Mouse (Mus musculus): ENCODE results near the gene Mllt10. TPM values are rescaled to one million over a fixed set of nuclear protein-coding genes. Genes with fewer than 3 reads are reported as not detected.

The Mllt10 gene
- polyA plus RNA-seq, 1 experiment from 2014 or later = 17.0 TPM

DNA sequence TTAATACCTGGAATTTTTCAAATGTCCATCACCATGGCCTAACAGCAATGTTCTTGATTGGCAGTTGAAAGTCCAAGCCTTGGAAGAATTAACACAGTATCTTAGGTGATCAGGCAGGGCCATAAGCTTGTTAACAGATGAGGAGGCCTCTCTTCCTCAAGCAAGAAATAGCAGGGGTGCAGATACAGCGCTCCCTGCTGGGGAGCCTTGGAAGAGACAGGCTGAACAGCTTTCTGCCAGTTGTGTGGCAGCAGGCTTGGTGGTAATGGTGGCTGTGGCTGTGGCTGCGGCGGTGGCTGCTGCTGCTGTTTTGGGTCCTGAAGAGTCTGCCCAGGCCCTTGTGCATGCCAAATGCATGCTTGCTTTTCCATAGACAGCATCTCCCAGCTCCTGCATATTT lies 150.1 kb downstream of the Mllt10 start:
- no peaks in the 10 kb centered on the region for H3K79me2 ChIP-seq (ENCODE audit: inconsistent target)
- WGBS (ENCODE audit: missing documents) = 82% methylated on average over 3 of the region's 3 CpGs
- no peak overlapping the region for H3K4me3 ChIP-seq (ENCODE audit: inconsistent target)
- peaks cover 62% of the 10 kb centered on the region for H3K36me3 ChIP-seq (ENCODE audit: inconsistent target)
- H3K27ac ChIP-seq = no peak overlapping the region

GRCm38 (mm10) chr2:18206811-18207210 lies 151.8 kb downstream of the Mllt10 start:
- H3K36me3 ChIP-seq (ENCODE audit: inconsistent target) = peaks cover 75% of the 10 kb centered on the region
- no peak overlapping the region for H3K4me3 ChIP-seq (ENCODE audit: inconsistent target)
- no peaks in the 10 kb centered on the region for H3K79me2 ChIP-seq (ENCODE audit: inconsistent target)
- H3K27ac ChIP-seq = no peak overlapping the region
- 91% methylated on average over 10 of the region's 10 CpGs for WGBS (ENCODE audit: missing documents)

GRCm38 (mm10) chr2:18208578-18208977 lies 153.5 kb downstream of the Mllt10 start:
- Histone ChIP-seq H3K36me3 (ENCODE audit: inconsistent target) (peaks cover 76% of the 10 kb centered on the region), H3K79me2 (ENCODE audit: inconsistent target) (no peaks in the 10 kb centered on the region), H3K27ac (no peak overlapping the region), H3K4me3 (ENCODE audit: inconsistent target) (no peak overlapping the region)
- whole genome bisulfite sequencing (ENCODE audit: missing documents) = 94% methylated on average over 6 of the region's 6 CpGs

DNA sequence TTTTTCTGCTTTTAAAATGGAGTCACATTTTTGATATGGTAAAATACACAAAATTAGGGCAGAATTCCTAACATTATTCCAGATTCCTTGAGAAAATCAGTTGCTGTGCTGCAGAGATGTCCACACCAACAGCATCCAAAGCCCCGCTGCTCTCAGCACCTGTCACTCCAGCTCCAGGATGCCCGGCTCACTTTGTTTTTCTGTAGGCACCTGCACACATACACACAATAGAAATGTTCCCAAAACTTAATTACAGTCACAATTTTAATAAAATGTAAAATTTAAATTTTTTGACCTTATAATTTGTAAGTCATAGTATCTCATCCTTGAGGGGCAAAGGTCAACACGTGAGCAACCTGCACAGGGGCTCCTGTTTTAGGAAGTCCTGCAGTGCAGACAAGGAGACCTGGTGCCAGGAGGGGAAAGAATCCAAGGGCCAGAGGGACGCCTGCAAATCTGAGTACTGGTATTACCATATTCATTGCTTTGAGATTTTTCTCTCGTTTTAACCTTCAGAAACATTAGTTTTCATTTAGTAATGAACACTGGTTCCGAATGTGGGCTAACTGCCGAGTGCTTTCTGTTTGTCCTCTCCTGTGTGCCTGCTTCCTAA lies 154.3 kb downstream of the Mllt10 start:
- Histone ChIP-seq H3K27ac (no peak overlapping the region), H3K36me3 (ENCODE audit: inconsistent target) (peaks cover 70% of the 10 kb centered on the region), H3K4me3 (ENCODE audit: inconsistent target) (no peak overlapping the region), H3K79me2 (ENCODE audit: inconsistent target) (no peaks in the 10 kb centered on the region)
- WGBS (ENCODE audit: missing documents) = 94% methylated on average over 7 of the region's 7 CpGs

DNA sequence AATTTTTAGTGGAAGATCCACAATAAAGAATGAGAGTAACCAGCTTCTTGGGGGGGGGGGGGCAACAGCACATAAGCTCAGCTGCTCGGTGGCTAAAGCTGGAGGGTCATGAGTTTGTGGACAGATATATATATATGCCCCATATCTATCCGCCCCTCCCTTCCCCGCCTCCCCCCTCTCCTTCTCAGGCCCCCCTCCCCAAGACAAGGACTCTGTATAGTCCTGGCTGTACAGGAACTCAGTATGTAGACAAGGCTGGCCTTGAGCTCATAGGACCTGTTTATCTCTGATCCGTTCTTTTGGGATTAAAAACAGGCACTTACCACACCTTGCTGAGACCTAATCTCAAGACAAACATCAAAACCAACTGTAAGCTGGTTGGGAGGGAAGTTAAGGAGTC lies 154.9 kb downstream of the Mllt10 start:
- Histone ChIP-seq H3K27ac (no peak overlapping the region), H3K4me3 (ENCODE audit: inconsistent target) (no peak overlapping the region), H3K79me2 (ENCODE audit: inconsistent target) (no peaks in the 10 kb centered on the region), H3K36me3 (ENCODE audit: inconsistent target) (peaks cover 74% of the 10 kb centered on the region)
- WGBS (ENCODE audit: missing documents) = 100% methylated on average over 1 of the region's 4 CpGs

GRCm38 (mm10) chr2:18214031-18214430 lies 159.0 kb downstream of the Mllt10 start:
- Histone ChIP-seq H3K79me2 (ENCODE audit: inconsistent target) (no peaks in the 10 kb centered on the region), H3K27ac (no peak overlapping the region), H3K36me3 (ENCODE audit: inconsistent target) (peaks cover 68% of the 10 kb centered on the region; the same call in 1 of the 2 replicates), H3K4me3 (ENCODE audit: inconsistent target) (no peak overlapping the region)
- 87% methylated on average over 2 of the region's 2 CpGs for WGBS (ENCODE audit: missing documents)

GRCm38 (mm10) chr2:18217867-18218266 lies 162.8 kb downstream of the Mllt10 start:
- Histone ChIP-seq H3K79me2 (ENCODE audit: inconsistent target) (no peaks in the 10 kb centered on the region), H3K4me3 (ENCODE audit: inconsistent target) (no peak overlapping the region), H3K27ac (no peak overlapping the region), H3K36me3 (ENCODE audit: inconsistent target) (peaks cover 37% of the 10 kb centered on the region; the same call in 1 of the 2 replicates)
- 100% methylated on average over 3 of the region's 3 CpGs for WGBS (ENCODE audit: missing documents)

DNA sequence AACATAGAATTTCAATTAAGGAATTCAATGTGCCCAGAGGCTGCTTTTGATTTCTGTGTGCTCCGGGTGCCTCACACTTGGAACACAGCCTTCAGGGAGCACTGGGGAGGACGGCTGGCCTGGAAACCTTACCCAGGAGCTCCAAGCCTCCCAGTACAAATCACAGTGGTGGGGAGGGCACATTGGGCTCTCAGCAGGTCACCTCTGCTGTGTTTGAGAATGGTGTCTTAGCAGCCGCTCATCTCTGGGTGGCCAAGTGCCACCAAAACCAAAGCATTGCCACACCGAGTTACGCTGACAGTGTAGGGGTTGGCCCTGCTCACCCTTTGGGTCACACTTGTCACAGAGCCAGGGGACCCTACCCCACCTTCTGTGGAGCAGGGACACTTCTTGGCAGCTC lies 163.5 kb downstream of the Mllt10 start:
- Histone ChIP-seq H3K36me3 (ENCODE audit: inconsistent target) (peaks cover 34% of the 10 kb centered on the region; the same call in 1 of the 2 replicates), H3K4me3 (ENCODE audit: inconsistent target) (no peak overlapping the region), H3K79me2 (ENCODE audit: inconsistent target) (no peaks in the 10 kb centered on the region), H3K27ac (no peak overlapping the region)
- WGBS (ENCODE audit: missing documents) = 90% methylated on average over 5 of the region's 5 CpGs

GRCm38 (mm10) chr2:18219136-18219535 lies 164.1 kb downstream of the Mllt10 start:
- Histone ChIP-seq H3K27ac (no peak overlapping the region), H3K36me3 (ENCODE audit: inconsistent target) (peaks cover 34% of the 10 kb centered on the region; the same call in 1 of the 2 replicates)
- WGBS (ENCODE audit: missing documents) = 93% methylated on average over 8 of the region's 8 CpGs

GRCm38 (mm10) chr2:18219569-18219968 lies 164.5 kb downstream of the Mllt10 start:
- Histone ChIP-seq H3K79me2 (ENCODE audit: inconsistent target) (no peaks in the 10 kb centered on the region), H3K4me3 (ENCODE audit: inconsistent target) (no peak overlapping the region), H3K36me3 (ENCODE audit: inconsistent target) (peaks cover 33% of the 10 kb centered on the region; the same call in 1 of the 2 replicates), H3K27ac (no peak overlapping the region)
- WGBS (ENCODE audit: missing documents) = 90% methylated on average over 13 of the region's 13 CpGs

More at GRCm38 (mm10) chr2:18219136-18219535, 164.1 kb downstream of the Mllt10 start:
- Histone ChIP-seq H3K4me3 (ENCODE audit: inconsistent target) (no peak overlapping the region), H3K79me2 (ENCODE audit: inconsistent target) (no peaks in the 10 kb centered on the region)

DNA sequence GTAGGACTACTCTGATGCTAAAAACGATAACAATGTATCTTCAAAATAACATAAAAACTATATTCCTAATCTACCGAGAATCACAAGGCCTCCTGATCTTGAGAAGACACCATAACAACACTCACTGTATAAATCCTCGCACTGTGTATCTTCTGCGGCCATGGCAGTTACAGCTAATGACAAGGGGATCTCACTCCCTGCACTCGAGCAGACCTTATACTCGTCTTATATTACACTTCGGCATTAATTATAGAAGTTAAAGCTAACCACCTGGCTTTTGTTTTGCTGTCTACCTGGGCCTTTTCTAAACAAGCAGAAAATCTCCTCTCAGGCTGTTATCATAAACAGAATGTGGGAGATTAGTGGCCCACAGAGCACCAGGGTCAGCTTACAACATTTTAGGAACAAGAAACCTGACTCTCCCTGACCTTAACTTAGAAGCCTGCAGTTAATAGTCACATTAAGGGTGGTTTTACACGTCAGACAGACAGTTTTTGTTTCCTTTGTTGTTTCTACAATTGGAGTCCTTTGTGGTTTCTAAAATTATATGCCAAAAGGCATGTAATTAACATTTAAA lies 173.5 kb downstream of the Mllt10 start:
- no peak overlapping the region for H3K4me3 ChIP-seq (ENCODE audit: inconsistent target)
- H3K27ac ChIP-seq = no peak overlapping the region
- WGBS (ENCODE audit: missing documents) = 87% methylated on average over 8 of the region's 8 CpGs
- no peaks in the 10 kb centered on the region for H3K36me3 ChIP-seq (ENCODE audit: inconsistent target)
- H3K79me2 ChIP-seq (ENCODE audit: inconsistent target) = no peaks in the 10 kb centered on the region

GRCm38 (mm10) chr2:18229279-18229678 lies 174.2 kb downstream of the Mllt10 start:
- H3K36me3 ChIP-seq (ENCODE audit: inconsistent target) = no peaks in the 10 kb centered on the region
- H3K79me2 ChIP-seq (ENCODE audit: inconsistent target) = no peaks in the 10 kb centered on the region
- WGBS (ENCODE audit: missing documents) = 90% methylated on average over 2 of the region's 2 CpGs
- no peak overlapping the region for H3K27ac ChIP-seq
- no peak overlapping the region for H3K4me3 ChIP-seq (ENCODE audit: inconsistent target)

GRCm38 (mm10) chr2:18231143-18231542 lies 176.1 kb downstream of the Mllt10 start:
- Histone ChIP-seq H3K27ac (no peak overlapping the region), H3K4me3 (ENCODE audit: inconsistent target) (no peak overlapping the region), H3K79me2 (ENCODE audit: inconsistent target) (no peaks in the 10 kb centered on the region), H3K36me3 (ENCODE audit: inconsistent target) (no peaks in the 10 kb centered on the region)
- WGBS (ENCODE audit: missing documents) = 100% methylated on average over 4 of the region's 4 CpGs

DNA sequence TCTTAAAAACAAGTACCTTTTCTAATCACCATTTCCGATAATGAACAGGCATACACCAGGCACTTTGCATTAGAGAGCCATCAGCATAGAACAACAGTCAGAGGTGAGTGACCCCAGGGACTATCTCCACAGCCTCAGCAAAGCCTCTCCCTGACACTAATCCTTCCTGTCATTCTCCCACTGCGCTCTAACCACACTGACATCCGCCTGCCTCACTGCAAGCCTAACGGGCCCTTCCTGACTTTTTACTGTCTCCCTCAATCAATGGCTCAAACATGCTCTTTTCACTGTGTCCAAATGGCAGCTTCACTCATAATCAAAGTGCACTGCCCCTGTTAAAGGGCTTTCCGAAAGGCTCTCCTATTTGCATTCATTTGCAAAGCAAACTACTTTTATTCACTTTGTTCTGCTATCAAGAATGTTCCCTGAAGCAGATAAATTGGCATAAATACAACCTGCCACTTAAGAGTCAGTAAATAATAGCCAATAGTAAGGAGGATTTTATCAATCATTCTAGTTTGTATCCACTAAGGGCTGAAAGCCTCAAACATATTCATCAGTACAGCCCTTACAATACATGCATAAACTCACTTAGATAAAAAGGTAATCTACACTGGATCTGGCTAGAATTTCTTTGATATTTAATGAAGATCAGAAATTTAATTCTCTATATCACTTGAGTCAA lies 178.0 kb downstream of the Mllt10 start:
- no peaks in the 10 kb centered on the region for H3K79me2 ChIP-seq (ENCODE audit: inconsistent target)
- 91% methylated on average over 4 of the region's 5 CpGs for WGBS (ENCODE audit: missing documents)
- no peak overlapping the region for H3K4me3 ChIP-seq (ENCODE audit: inconsistent target)
- no peak overlapping the region for H3K27ac ChIP-seq
- H3K36me3 ChIP-seq (ENCODE audit: inconsistent target) = no peaks in the 10 kb centered on the region

- no peak overlapping the region for H3K27ac ChIP-seq
- WGBS (ENCODE audit: missing documents) = 99% methylated on average over 5 of the region's 5 CpGs
Observed at GRCm38 (mm10) chr2:18235524-18235923, 180.5 kb downstream of the Mllt10 start.

More at GRCm38 (mm10) chr2:18235524-18235923, 180.5 kb downstream of the Mllt10 start:
- H3K36me3 ChIP-seq (ENCODE audit: inconsistent target) = no peaks in the 10 kb centered on the region
- no peaks in the 10 kb centered on the region for H3K79me2 ChIP-seq (ENCODE audit: inconsistent target)
- H3K4me3 ChIP-seq (ENCODE audit: inconsistent target) = no peak overlapping the region

Measured in macrophage (primary cell).